Mouse (Mus musculus) left cerebral cortex, postnatal 36 days (tissue): ENCODE results near the gene Bnipl. TPM values are rescaled to one million over a fixed set of nuclear protein-coding genes. Genes with fewer than 3 reads are reported as not detected.

Experiments used
- DNase-seq, 2 experiments: peaks; one replicate each; pipeline ENCODE4 v3.0.0; 2021 to 2022; ENCODE audit warnings: low spot score in 2 of 2, mixed read lengths in 1 of 2
- intact Hi-C: fragments of 180-260 bp; cut with DNase I; formaldehyde crosslinking; loops from one replicate; pipeline ENCODE4 v1.15.1; 2025
- total RNA-seq, 2 experiments: library from RNA; stranded (reverse); gene quantifications; 2 replicates each; pipeline ENCODE4 v1.2.3; 2021

Bnipl gene
- total RNA-seq, 2 experiments from 2014 or later: 0.39 to 0.86 TPM

GRCm38 (mm10) chr3:95281216-95282126, 30.5 kb upstream of the Bnipl start, which contains the start of the genes Mindy1 and Prune1:
Gene Mindy1 (plus strand): TSS chr3:95281345.
Gene Prune1 (minus strand): TSS chr3:95282076.
- intact Hi-C loops: loop anchor here (2.0 kb wide), 1 partner anchor 53 kb away; the partner anchor contains the start of gene Cdc42se1
- peak; percentile 98 for DNase-seq

DNA sequence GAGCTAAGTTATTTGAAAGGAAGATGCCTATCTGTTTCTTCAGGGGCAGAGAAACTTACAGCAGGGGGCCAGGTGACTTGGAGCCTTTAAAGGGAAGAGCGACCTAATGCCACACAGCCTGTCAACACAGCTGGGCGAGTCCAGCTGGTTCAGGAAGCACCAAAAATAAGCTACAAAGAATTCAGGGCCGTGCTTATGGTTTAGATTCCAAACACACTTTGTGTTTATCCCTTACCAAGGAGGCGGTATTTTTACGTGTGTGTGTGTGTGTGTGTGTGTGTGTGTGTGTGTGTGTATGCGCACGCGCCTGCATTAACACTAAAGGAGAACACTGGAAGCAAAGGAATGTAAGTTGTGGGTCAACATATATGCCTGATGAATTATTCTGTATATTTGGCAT, 29.8 kb upstream of the Bnipl start:
- intact Hi-C loops: no loop called here
- peak; percentile 17 for DNase-seq

DNA sequence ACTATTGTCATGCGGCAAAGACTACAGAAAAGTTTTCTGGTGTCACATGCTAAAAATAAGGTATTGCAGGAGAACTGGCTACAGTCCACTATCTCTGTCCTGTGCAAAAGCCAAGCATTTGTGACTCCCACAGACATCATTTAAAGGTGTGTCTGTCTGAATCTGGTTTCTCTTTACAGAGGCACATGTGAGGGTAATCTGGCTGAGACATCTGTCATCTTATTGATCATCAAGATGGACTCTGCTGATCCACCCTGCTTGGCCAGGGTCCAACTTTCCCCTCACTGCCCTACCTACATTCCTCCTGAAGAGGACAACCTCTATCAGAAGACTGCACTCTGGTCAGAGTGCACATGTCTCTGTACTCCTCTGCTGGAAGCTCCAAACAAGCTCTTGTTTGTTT, 26.2 kb upstream of the Bnipl start:
- DNase-seq: no peak
- intact Hi-C loops: no loop called here

- DNase-seq: no peak
- intact Hi-C loops: no loop called here
Observed at GRCm38 (mm10) chr3:95276428-95276934, 25.5 kb upstream of the Bnipl start.

DNA sequence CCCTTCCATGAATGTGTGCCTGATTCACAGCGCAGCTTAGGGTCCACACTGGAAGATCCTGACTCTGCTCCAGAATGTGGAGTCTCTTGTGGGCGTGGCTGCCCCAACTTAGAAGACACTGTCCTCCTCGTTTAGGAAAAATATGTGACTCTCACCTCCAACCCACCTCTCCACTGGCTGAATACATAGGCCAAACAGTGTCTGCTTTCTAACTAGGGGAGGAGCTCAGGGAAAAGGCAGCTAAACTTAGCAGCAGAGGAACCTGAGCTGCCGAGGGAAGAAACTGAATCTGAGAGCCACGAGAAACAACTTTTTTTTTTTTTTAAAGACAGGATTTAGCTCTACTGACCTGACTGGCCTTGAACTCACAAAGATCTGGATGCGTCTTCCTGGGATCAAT, 24.2 kb upstream of the Bnipl start:
- intact Hi-C loops: no loop called here
- no peak for DNase-seq

- DNase-seq: no peak
Observed at GRCm38 (mm10) chr3:95274453-95274852, 23.5 kb upstream of the Bnipl start.

DNA sequence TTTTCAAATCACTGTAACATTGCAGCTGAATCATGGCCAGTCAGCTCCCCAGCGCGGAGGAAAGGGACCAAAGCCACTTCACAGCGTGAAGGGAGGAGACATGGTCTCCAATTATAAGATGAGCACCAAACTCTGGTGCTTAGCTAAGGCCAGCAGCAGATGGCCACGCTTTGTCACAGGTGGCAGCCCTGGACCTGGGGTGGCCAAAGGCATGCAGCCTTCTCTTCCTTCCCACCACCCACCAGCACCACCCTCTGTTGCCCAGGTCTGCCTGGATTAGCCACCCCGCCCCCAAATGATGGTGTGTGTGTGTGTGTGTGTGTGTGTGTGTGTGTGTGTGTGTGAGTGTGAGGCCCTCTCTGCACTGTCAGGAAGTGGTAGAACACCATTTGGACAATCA, 22.5 kb upstream of the Bnipl start:
- no peak for DNase-seq
- intact Hi-C loops: no loop called here

More at GRCm38 (mm10) chr3:95274453-95274852, 23.5 kb upstream of the Bnipl start:
- intact Hi-C loops: no loop called here

DNA sequence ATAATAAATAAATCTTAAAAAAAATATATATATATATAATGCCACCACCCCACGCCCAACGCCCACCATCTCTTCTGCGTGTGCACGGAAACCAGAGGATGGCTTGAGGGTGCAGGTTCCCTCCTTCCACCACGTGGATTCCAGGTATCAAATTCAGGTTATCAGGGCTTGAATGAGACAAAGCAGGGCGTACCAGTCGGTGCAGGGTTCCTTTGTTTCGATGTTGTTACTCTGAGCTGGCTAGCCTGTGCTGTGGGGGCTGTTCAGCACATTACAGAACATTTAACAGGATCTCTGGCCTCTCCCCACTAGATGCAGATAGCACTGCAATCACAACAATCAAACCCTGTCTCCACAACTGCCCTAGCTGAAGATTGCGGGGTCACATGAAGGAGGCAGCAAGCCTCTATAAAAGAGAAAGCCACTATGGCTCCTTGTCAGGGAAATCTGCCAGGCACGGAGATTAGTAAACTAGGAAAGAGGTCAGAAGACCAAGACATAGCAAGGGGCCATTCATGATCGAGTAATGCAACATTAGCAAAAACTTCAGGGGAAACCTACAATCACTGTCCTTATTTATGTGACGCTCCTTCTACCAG, 19.9 kb upstream of the Bnipl start:
- intact Hi-C loops: no loop called here

GRCm38 (mm10) chr3:95269789-95270188, 18.8 kb upstream of the Bnipl start:
- DNase-seq: no peak
- intact Hi-C loops: no loop called here

More for the DNA sequence above, 19.9 kb upstream of the Bnipl start:
- no peak for DNase-seq

DNA sequence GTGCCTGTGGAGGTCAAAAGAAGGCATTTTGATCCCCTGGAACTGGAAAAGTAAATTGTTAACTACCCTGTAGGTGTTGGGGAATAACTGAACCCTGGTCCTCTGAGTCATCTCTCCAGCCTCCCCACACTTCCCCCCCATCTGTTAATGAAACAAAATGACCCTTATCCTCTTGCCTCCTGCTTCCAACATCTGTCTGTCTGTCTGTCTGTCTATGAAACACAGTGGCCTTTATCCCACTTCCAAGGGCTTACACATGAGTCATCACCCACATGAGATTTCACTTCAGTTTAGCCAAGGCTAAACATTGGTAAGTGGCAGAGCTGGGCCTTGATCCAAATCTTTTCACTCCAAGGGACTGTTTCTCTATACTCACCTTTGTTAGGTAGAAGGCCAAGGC, 16.9 kb upstream of the Bnipl start:
- intact Hi-C loops: no loop called here
- DNase-seq: no peak

DNA sequence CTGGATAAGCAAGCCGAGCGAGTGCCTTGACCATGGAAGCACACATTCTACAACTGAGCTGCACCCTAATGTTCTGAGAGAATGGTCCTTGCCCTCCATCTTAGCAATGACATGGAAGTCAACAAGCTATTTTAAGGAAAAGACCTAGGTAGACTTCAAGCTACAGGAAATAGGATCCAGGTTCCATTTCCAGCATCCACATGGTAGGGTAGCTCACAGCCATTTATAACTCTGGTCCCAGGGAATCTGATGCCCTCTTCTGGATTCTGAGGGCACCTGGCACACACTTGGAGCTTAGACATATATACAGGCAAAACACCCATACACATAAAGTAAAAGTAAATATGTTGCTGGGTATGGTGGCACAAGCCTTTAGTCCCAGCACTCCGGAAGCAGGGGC, 15.1 kb upstream of the Bnipl start:
- intact Hi-C loops: no loop called here
- DNase-seq: no peak

DNA sequence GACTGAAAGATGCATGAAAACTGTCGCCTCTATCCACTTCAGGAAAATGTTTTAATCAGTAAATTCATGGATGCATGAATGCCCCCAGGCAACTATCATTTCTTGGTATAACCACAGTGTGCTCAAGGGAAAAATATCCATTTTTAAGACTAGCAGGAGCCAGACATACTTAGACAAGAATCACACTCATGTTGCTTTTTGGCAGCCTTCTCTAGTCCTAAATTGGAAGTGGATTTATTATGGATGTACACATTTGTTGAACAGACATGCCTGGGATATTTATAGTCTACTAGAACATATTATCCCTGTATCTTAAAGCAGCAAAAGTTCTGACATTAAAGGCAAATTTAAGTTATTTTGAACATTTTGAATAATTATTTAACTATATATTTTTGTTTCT, 13.7 kb upstream of the Bnipl start:
- DNase-seq: no peak
- intact Hi-C loops: loop anchor here (5.0 kb wide), 1 partner anchor 122 kb away; the partner anchor contains the start of gene Tnfaip8l2

GRCm38 (mm10) chr3:95263089-95263739, 12.2 kb upstream of the Bnipl start:
- intact Hi-C loops: loop anchor here (1.0 to 5.0 kb wide), 2 partner anchors 46 to 121 kb away; partner anchors contain the start of genes Gabpb2 and Tnfaip8l2
- peak; percentile 29 to 59 for DNase-seq

- no peak for DNase-seq
- intact Hi-C loops: loop anchor here (5.0 kb wide), 1 partner anchor 120 kb away; the partner anchor contains the start of gene Tnfaip8l2
Observed at GRCm38 (mm10) chr3:95261975-95262374, 11.0 kb upstream of the Bnipl start.

DNA sequence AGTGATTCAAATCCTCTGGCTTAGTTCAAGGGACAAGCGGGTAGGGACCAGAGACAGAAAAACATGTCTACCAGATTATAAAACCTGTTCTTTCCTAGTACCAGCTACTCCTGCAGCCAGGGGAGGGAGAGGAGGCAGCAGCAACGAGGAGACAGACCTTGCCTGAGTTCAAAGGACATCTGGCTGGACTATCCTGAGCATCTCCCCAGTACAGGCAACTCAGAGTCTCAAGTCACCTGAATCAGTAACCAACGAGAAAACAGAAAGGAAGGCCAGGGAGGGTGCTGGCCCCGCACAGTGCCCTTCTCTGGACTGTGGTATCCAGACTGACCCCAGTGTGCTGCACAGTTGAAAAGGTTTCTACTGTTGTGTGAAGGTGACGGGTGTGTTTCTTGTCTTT, 5.9 kb upstream of the Bnipl start:
- intact Hi-C loops: no loop called here

GRCm38 (mm10) chr3:95250361-95250760, 632 bp downstream of the Bnipl start:
- DNase-seq: no peak
- intact Hi-C loops: no loop called here

More for the DNA sequence above, 5.9 kb upstream of the Bnipl start:
- DNase-seq: no peak

- no peak for DNase-seq
- intact Hi-C loops: no loop called here
Observed at GRCm38 (mm10) chr3:95247660-95248336, 3.2 kb downstream of the Bnipl start.

- peak; percentile 35 to 43 for DNase-seq
- intact Hi-C loops: no loop called here
Observed at GRCm38 (mm10) chr3:95246465-95247231, 4.3 kb downstream of the Bnipl start.

- no peak for DNase-seq
Observed at GRCm38 (mm10) chr3:95243086-95243485, 7.9 kb downstream of the Bnipl start.

More at GRCm38 (mm10) chr3:95243086-95243485, 7.9 kb downstream of the Bnipl start:
- intact Hi-C loops: no loop called here
